9 mouse cellular contexts compared by ENCODE assay signal in genomic region chr14:120804183-120804848, GRCm38 (mm10).
DNase-seq lines count a peak whose midpoint lies in the region; ATAC-seq lines count a peak whose summit lies in the region.
"Had no signal": no experiment of that assay in that cellular context is flagged by ENCODE, and none has a peak within 500 bp of the region (broad histone marks: within the 10 kb centered on the region; RNA-seq: fewer than 3 reads in every experiment).

No protein-coding gene starts in this region.

- no peaks in the 10 kb centered on the region for H3K36me3 ChIP-seq in kidney, embryonic 15.5 days
- no peaks in the 10 kb centered on the region for H3K36me3 ChIP-seq in forebrain, embryonic 15.5 days
- H3K36me3 ChIP-seq in midbrain, embryonic 12.5 days: no peaks in the 10 kb centered on the region

- no peaks in the 10 kb centered on the region for H3K9me3 ChIP-seq in kidney, embryonic 15.5 days (replicated peaks)
- no peaks in the 10 kb centered on the region for H3K9me3 ChIP-seq in forebrain, embryonic 15.5 days
- 0 out of 2 replicates have a peak, but pooled peaks cover 6% of the 10 kb centered on the region for H3K9me3 ChIP-seq in midbrain, embryonic 12.5 days

- WGBS in kidney, embryonic 15.5 days: 26% methylated on average over 7 of the region's 7 CpGs
- WGBS in forebrain, embryonic 15.5 days: 5% methylated on average over 7 of the region's 7 CpGs
- WGBS in midbrain, embryonic 12.5 days: 8% methylated on average over 7 of the region's 7 CpGs

- no peak overlapping the region for H3K9ac ChIP-seq in kidney, embryonic 15.5 days
- H3K9ac ChIP-seq in forebrain, embryonic 15.5 days (replicated peaks): no peak overlapping the region
- H3K9ac ChIP-seq in midbrain, embryonic 12.5 days (replicated peaks): 0 out of 2 replicates have a peak overlapping the region, but pooled peaks have one; percentile 5

- ATAC-seq in kidney, embryonic 15.5 days (replicated peaks; ENCODE audit: low FRiP score): no peak
- peak; percentile 36 for ATAC-seq in forebrain, embryonic 15.5 days (replicated peaks)
- ATAC-seq in midbrain, embryonic 12.5 days (ENCODE audit: low FRiP score, low read depth): peak; percentile 31

- peak overlapping the region; percentile 10; the same call in 1 of the 2 replicates for H3K4me3 ChIP-seq in kidney, embryonic 15.5 days (replicated peaks)
- H3K4me3 ChIP-seq in forebrain, embryonic 15.5 days: peak overlapping the region; percentile 13; the same call in 1 of the 2 replicates
- H3K4me3 ChIP-seq in midbrain, embryonic 12.5 days: peak overlapping the region; percentile 21; the same call in 1 of the 2 replicates

- peak overlapping the region; percentile 52 for H3K4me2 ChIP-seq in kidney, embryonic 15.5 days
- H3K4me2 ChIP-seq in forebrain, embryonic 15.5 days (replicated peaks): peak overlapping the region; percentile 40
- H3K4me2 ChIP-seq in midbrain, embryonic 12.5 days (replicated peaks): peak overlapping the region; percentile 48

- H3K27ac ChIP-seq in kidney, embryonic 15.5 days: peak overlapping the region; percentile 66
- H3K27ac ChIP-seq in forebrain, embryonic 15.5 days (replicated peaks): no peak overlapping the region
- H3K27ac ChIP-seq in midbrain, embryonic 12.5 days (replicated peaks): peak overlapping the region; percentile 75

- peaks cover 19% of the 10 kb centered on the region for H3K4me1 ChIP-seq in kidney, embryonic 15.5 days
- peaks cover 20% of the 10 kb centered on the region for H3K4me1 ChIP-seq in forebrain, embryonic 15.5 days
- H3K4me1 ChIP-seq in midbrain, embryonic 12.5 days: peaks cover 20% of the 10 kb centered on the region

- DNase-seq in kidney, postnatal 4 days: no peak
- DNase-seq in embryo, embryonic 10 days (ENCODE audit: low spot score): peak; percentile 17
- DNase-seq in cerebellum, adult 18-20 months: no peak
- DNase-seq in layer of hippocampus, adult 9-10 months (ENCODE audit: low spot score): no peak
- DNase-seq in kidney, postnatal 25 days: no peak
- DNase-seq: adrenal gland, postnatal 36 days had no signal

- no peaks in the 10 kb centered on the region for H3K27me3 ChIP-seq in kidney, embryonic 15.5 days
- no peaks in the 10 kb centered on the region for H3K27me3 ChIP-seq in forebrain, embryonic 15.5 days
- H3K27me3 ChIP-seq in midbrain, embryonic 12.5 days: peaks cover 12% of the 10 kb centered on the region; the same call in 1 of the 2 replicates
